Mouse (Mus musculus) spleen, postnatal 0 days (tissue): ENCODE measurements around the gene Noa1. TPM values are rescaled to one million over a fixed set of nuclear protein-coding genes. Genes with fewer than 3 reads are reported as not detected.

Experiments used
- polyA plus RNA-seq: library from polyadenylated mRNA; unstranded; fragments of >200 nt; fragmentation: Nextera tagmentation; extraction: Ambion mirVana; gene quantifications from 2 replicates; pipeline ENCODE4 v1.2.1, GENCODE M21; 2015

Gene Noa1
- polyA plus RNA-seq, result 22.7 and 24.1 TPM in 2 replicates

DNA sequence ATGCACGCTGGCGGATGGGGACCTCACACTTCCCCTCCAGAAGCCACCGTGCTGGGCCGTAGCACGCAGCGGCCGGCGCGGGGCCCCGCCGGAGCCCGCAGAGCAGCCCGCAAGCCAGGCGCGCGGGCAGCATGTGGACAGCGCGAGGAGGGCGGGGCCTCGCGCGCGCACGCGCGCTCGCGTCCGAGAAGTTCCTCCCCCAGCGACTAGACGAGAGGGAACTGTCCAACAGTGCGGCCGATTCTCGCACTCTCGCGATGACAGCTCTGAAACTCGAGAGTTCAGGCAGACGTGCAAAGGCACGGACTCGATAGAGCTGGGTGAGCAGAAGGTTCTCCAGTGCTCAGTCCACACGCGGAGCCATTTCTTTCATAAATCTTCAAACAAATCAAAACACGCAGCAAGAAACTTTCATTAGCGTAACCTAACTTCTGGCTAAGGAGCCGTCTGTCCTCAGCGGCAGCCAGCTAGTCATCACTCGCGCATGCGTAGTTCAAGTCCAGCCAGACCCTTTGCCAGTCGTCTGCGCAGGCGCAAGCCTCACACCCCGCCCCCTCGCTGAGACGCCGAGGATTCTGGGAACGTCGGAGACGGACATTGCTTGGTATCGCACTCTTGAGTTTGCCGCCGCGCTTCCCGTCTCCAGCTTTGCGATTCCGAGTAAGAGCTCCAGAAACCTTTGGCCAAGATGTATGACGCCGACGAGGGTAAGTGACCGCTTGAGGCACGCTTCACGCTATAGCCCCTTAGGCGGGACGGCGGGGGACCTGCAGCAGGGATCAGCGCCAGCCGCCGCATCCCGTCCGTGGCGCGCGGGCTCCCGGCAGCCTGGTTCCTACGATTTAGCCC, at the start of gene Noa1, which contains the start of gene Polr2b:
Noa1 (minus strand) TSS at position 161 of the 849 bp plus-strand sequence.
Polr2b (plus strand) TSS at position 224 of the 849 bp plus-strand sequence.

GRCm38 (mm10) chr5:77265081-77265670, 44.7 kb downstream of the Noa1 start, which contains the start of gene Rest:
TSS of gene Rest (plus strand) at chr5:77265491.

Other genes starting within 250 kb of the Noa1 start
- 3.0 and 3.5 TPM in 2 replicates for gene Hopx, start 195.0 kb downstream of the Noa1 start, polyA plus RNA-seq
- 0.61 and 0.63 TPM in 2 replicates for gene Spink2, start 98.6 kb downstream of the Noa1 start, polyA plus RNA-seq
- gene Rest, start 44.6 kb downstream of the Noa1 start, polyA plus RNA-seq, result 10.7 and 14.4 TPM in 2 replicates
- 34.1 and 36.2 TPM in 2 replicates for gene Polr2b, start 63 bp upstream of the Noa1 start, polyA plus RNA-seq
- gene Igfbp7, start 98.0 kb upstream of the Noa1 start, polyA plus RNA-seq, result 349 and 422 TPM in 2 replicates